Mouse (Mus musculus): ENCODE measurements around the gene Nop9. TPM values are rescaled to one million over a fixed set of nuclear protein-coding genes. Genes with fewer than 3 reads are reported as not detected.

Nop9 gene
- polyA plus RNA-seq, 1 experiment from 2014 or later, result 31.9 TPM

DNA sequence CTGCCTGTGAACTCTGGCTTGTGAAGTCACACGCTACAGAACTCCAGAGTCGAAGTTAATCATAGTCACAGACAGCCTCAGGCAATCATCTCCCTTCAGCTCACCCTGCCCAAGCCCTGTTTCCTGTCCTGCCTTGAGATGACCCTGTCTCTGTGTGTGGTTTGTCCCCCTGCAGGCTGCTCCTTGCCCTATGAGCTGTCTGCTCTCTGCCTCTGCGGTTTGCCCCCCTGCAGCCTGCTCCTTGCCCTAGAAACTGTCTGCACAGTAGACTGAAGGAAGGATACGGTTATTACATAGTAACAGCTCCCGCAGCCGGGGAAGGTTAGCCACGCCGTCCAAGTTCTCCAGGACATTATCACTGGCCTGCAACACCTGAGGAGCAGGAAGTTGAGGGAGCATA is 28.6 kb upstream of the Nop9 start:
- H3K4me1 ChIP-seq, result peaks cover 29% of the 10 kb centered on the region
- H3K27ac ChIP-seq, result no peak overlapping the region
- H3K9ac ChIP-seq, result no peak overlapping the region
- H3K4me3 ChIP-seq, result no peak overlapping the region
- ATAC-seq (ENCODE audit: insufficient number of reproducible peaks, low FRiP score, low TSS enrichment, low read depth), result no peak
- no peak overlapping the region for H3K4me2 ChIP-seq
- no peaks in the 10 kb centered on the region for H3K9me3 ChIP-seq
- H3K27me3 ChIP-seq, result peaks cover 19% of the 10 kb centered on the region
- WGBS, result 70% methylated on average over 8 of the region's 8 CpGs
- H3K36me3 ChIP-seq, result peaks cover 32% of the 10 kb centered on the region

DNA sequence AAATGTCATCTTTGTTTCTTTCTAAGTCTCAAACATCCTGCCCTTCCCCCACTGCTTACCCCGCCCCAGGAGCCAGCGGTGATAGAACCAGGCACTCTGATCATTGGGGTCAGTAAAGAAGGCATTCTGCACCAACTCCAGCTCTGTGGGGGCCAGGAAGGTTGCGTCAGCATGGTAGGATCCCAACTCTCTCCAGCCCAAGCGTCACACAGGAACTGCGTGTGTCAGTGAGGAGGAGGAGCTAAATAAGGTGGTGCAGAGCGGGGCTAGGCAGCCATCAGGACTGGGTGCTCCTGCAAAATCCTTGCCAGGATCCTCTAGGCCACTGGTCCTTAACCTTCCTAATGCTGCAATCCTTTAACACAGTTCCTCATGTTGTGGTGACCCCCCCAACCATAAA is 25.8 kb upstream of the Nop9 start:
- H3K9me3 ChIP-seq, result no peaks in the 10 kb centered on the region
- WGBS, result 85% methylated on average over 6 of the region's 6 CpGs
- H3K4me2 ChIP-seq, result no peak overlapping the region
- H3K27me3 ChIP-seq, result no peaks in the 10 kb centered on the region
- ATAC-seq (ENCODE audit: insufficient number of reproducible peaks, low FRiP score, low TSS enrichment, low read depth), result no peak
- no peak overlapping the region for H3K4me3 ChIP-seq
- no peak overlapping the region for H3K9ac ChIP-seq
- H3K27ac ChIP-seq, result no peak overlapping the region
- peaks cover 32% of the 10 kb centered on the region for H3K36me3 ChIP-seq
- H3K4me1 ChIP-seq, result peaks cover 14% of the 10 kb centered on the region; the same call in 1 of the 2 replicates

DNA sequence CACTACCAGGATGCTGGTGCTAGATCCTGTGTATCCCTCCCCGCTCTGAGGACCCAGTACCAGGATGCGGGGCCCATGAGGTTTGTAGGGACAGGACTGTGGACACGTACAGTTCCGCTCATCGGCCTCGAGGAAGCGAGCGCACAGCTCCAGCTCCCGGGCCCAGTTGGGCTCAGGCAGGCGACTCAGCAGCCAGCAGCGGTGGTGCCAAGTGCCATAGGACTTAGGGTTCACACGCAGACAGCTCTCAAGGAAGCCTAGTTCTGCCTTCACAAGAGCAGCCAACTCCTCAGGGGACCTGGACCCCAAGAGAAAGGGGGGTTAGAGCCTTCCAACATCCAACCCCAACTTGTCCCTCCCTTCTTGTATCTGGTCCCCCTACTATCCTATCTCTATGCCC is 24.8 kb upstream of the Nop9 start:
- ATAC-seq (ENCODE audit: insufficient number of reproducible peaks, low FRiP score, low TSS enrichment, low read depth), result no peak
- Histone ChIP-seq H3K4me1 (0 out of 2 replicates have a peak, but pooled peaks cover 10% of the 10 kb centered on the region), H3K27me3 (no peaks in the 10 kb centered on the region), H3K9me3 (no peaks in the 10 kb centered on the region), H3K4me3 (0 out of 2 replicates have a peak overlapping the region, but pooled peaks have one; percentile 89), H3K36me3 (peaks cover 32% of the 10 kb centered on the region), H3K27ac (no peak overlapping the region), H3K4me2 (no peak overlapping the region), H3K9ac (no peak overlapping the region)
- WGBS, result 92% methylated on average over 12 of the region's 12 CpGs

DNA sequence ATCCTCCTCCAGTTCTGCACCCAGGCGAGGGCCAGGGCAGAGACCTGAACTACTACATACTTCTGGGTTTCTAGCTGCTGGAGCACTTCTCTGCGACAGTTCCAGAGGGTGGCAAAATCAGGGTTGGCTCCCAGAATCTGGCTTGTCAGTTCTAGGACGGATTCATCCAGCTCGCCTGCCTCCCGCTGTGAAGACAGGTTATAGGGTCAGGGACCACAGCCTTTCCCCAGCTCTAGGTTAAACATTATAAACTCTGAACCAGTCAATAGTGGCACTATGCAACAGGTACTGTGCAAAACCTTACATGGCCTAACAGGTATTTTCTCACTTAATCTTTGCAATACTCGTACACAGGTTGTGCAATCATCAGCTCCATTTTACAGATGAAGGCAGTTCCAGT is 24.4 kb upstream of the Nop9 start:
- no peak for ATAC-seq (ENCODE audit: insufficient number of reproducible peaks, low FRiP score, low TSS enrichment, low read depth)
- Histone ChIP-seq H3K36me3 (peaks cover 31% of the 10 kb centered on the region), H3K9ac (peak overlapping the region; percentile 70; the same call in 1 of the 2 replicates), H3K4me1 (0 out of 2 replicates have a peak, but pooled peaks cover 10% of the 10 kb centered on the region), H3K4me3 (peak overlapping the region; percentile 89), H3K4me2 (peak overlapping the region; percentile 70), H3K27ac (peak overlapping the region; percentile 85; the same call in 1 of the 2 replicates), H3K9me3 (no peaks in the 10 kb centered on the region), H3K27me3 (no peaks in the 10 kb centered on the region)
- 74% methylated on average over 6 of the region's 6 CpGs for WGBS

DNA sequence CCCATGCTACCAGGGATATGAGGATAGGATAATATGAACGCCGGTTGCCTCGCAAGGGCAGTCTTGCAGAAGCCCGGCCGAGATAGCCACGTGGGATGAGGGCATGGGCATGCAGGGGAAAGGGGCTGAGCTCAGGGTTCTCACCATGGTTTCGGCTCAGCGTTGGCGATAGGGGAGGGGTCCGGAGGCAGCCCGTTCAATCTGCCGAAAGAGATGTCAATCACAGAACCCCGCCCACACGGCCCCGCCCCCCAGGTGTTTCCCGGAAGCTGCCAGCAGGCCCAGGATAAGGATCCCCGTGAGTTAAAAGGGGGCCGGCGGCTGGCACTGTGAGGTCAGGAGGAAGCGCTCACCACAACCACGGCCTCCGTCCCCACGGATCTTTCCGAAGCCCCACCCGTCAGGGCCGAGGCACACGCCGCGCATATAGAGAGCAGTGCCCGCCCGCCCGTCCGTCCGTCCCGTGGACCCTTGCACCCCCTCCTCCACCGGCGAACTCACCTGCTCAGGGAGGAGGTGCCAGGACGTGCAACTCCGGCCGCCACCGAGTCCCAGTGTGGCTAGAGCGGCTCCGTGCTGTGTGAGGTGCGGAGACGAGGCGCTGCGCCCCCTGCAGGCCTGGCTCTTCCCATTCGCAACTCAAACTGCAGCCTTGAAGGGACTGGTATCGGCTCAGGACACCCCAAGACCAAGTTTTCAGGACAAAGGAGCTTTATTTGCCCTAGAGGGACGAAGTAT is 23.6 kb upstream of the Nop9 start, which contains the start of gene Rabggta:
Rabggta (minus strand) TSS at position 564 of the 738 bp plus-strand sequence.
- Histone ChIP-seq H3K9ac (peak within 1 kb of the TSS; percentile 70), H3K36me3 (peaks cover 27% of the 10 kb centered on the region), H3K27me3 (no peaks in the 10 kb centered on the region), H3K4me1 (0 out of 2 replicates have a peak, but pooled peaks cover 10% of the 10 kb centered on the region), H3K27ac (peak within 1 kb of the TSS; percentile 85), H3K9me3 (no peaks in the 10 kb centered on the region), H3K4me3 (peak within 1 kb of the TSS; percentile 89), H3K4me2 (peak within 1 kb of the TSS; percentile 70)
- under 1% methylated on average over 50 of the region's 50 CpGs for WGBS
- peak; percentile 94 for ATAC-seq (ENCODE audit: insufficient number of reproducible peaks, low FRiP score, low TSS enrichment, low read depth)

DNA sequence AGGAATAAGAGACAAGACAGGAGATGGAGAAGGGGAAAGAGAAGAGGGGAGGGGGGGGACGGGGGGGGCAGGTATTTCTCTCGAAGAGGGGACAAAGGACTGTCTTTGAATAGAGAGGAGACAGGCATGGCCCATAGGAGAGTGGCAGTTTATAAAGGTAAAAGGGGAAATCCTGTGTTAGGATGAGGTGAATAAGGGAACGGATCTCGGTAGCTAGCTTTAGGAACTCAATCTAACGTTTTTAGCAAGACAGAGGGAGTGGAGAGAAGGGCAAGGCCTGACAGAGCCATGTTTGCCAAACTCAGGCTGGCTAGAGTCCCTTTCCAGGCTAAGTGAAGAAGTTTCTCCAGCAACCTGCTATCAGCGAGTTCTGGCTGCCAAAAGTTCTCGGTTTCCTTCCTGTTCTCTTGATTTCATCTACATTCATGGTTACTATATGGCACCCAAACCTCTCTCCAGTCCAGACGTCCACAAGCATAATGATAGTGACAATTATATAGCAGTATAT is 23.0 kb upstream of the Nop9 start:
- Histone ChIP-seq H3K4me3 (peak overlapping the region; percentile 89), H3K4me1 (0 out of 2 replicates have a peak, but pooled peaks cover 10% of the 10 kb centered on the region), H3K9ac (no peak overlapping the region), H3K27me3 (no peaks in the 10 kb centered on the region), H3K4me2 (peak overlapping the region; percentile 70), H3K36me3 (peaks cover 20% of the 10 kb centered on the region), H3K9me3 (no peaks in the 10 kb centered on the region), H3K27ac (no peak overlapping the region)
- WGBS, result 47% methylated on average over 8 of the region's 8 CpGs
- no peak for ATAC-seq (ENCODE audit: insufficient number of reproducible peaks, low FRiP score, low TSS enrichment, low read depth)

DNA sequence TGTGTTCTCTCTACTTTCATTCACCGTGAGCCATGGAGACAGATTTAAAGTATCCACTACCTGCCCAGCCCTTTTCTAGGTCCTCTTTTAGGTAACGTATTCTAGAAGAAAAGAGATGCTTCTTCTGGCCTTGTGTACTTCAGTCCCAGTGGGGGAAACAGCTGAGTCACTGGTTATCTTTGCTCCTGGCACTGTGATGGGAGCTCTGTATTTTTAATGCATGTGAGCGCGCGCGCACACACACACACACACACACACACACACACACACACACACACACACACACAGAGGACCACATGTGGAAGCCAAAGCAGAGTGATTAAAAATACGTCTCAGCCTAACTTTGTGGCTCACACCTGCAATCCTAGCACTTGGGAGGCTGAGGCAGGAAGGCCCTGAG is 22.1 kb upstream of the Nop9 start:
- Histone ChIP-seq H3K4me3 (no peak overlapping the region), H3K9ac (no peak overlapping the region), H3K4me2 (no peak overlapping the region), H3K27ac (no peak overlapping the region), H3K9me3 (no peaks in the 10 kb centered on the region), H3K4me1 (0 out of 2 replicates have a peak, but pooled peaks cover 10% of the 10 kb centered on the region), H3K36me3 (peaks cover 14% of the 10 kb centered on the region), H3K27me3 (no peaks in the 10 kb centered on the region)
- WGBS, result 92% methylated on average over 7 of the region's 7 CpGs
- ATAC-seq (ENCODE audit: insufficient number of reproducible peaks, low FRiP score, low TSS enrichment, low read depth), result no peak

DNA sequence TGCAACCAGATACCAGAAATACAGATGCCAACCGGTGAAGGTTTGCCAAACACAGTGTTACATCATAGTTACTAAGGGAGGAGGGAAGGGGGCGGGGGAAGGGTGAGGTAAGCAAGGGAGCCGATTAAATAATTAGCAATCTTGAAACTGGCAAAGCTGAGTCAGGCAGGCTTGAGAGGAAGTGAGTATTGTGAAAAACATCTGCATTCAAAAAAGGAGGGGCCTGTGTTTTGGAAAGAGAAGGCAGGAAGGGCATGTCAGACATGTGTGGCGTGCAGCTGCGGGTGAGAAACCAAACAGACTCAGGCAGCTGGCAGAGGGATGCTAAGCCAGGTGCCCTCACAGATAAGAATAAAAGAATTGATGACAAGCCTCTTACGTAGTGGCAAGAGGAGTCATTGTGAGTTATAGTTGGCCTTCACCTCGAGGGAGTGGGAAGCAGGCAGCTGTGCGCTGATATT is 21.1 kb upstream of the Nop9 start:
- Histone ChIP-seq H3K9me3 (no peaks in the 10 kb centered on the region), H3K9ac (no peak overlapping the region), H3K27ac (no peak overlapping the region), H3K36me3 (peaks cover 5% of the 10 kb centered on the region), H3K27me3 (no peaks in the 10 kb centered on the region), H3K4me3 (no peak overlapping the region), H3K4me2 (no peak overlapping the region), H3K4me1 (0 out of 2 replicates have a peak, but pooled peaks cover 10% of the 10 kb centered on the region)
- ATAC-seq (ENCODE audit: insufficient number of reproducible peaks, low FRiP score, low TSS enrichment, low read depth), result no peak
- 55% methylated on average over 8 of the region's 8 CpGs for WGBS

DNA sequence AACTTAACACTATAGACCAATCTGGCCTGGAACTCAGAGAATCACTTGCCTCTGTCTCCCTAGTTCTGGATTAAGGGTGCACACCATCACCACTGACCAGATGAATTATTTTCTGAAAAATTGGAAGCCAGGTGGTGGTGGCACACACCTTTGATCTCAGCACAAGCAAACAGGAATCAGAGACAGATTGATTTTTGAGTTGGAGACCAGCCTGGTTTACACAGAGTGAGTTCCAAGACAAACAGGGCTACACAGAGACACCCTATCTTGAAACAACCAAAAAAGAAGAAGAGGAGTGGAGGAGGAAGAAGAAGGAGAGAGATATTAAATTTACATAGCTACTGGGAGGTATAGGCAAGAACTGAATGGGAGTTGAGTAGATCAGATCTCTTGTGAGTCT is 19.2 kb upstream of the Nop9 start:
- 0 out of 2 replicates have a peak, but pooled peaks cover 3% of the 10 kb centered on the region for H3K4me1 ChIP-seq
- H3K4me2 ChIP-seq, result no peak overlapping the region
- no peaks in the 10 kb centered on the region for H3K36me3 ChIP-seq
- H3K27me3 ChIP-seq, result no peaks in the 10 kb centered on the region
- H3K4me3 ChIP-seq, result no peak overlapping the region
- no peak overlapping the region for H3K27ac ChIP-seq
- ATAC-seq (ENCODE audit: insufficient number of reproducible peaks, low FRiP score, low TSS enrichment, low read depth), result no peak
- no peak overlapping the region for H3K9ac ChIP-seq
- no peaks in the 10 kb centered on the region for H3K9me3 ChIP-seq

DNA sequence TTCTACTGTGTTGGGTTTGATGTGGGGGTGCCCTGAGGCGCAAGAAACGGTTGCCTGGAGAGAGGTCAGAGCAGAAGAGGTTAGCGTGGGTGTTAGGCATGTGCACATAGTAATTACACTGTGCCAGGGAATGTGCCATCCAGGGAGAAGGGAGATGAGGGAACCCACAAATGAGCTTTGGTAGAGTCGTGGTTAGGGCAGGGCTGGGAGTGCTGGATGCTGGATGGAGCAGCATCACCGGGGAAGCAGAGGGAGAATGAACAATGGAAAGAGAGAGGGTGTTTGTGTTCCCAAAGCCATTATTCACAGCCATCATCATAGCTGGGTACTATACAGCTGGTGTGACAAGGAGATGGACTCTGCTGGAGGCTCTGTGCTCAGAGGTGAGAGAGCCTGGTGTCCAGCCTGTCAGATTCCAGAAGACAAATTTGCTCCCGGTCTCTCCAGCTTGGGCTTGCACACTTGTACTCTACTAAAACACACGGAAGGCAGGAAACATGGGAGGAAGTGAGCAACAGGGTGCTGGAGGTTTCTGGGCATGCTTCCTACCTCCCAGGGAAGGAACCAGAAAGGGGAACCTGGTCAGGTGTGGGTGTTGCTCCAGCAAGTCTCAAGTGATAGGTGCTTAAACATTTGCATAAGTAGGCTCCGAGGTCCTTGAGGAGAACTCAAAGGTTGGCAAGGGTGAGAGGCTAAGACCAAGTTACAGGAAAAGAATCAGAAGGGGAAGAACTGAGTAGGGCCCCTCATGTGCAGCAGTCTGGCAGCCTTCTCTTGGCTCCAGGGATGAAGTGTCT is 17.4 kb upstream of the Nop9 start:
- H3K27me3 ChIP-seq, result no peaks in the 10 kb centered on the region
- no peak overlapping the region for H3K4me2 ChIP-seq
- ATAC-seq (ENCODE audit: insufficient number of reproducible peaks, low FRiP score, low TSS enrichment, low read depth), result no peak
- no peaks in the 10 kb centered on the region for H3K36me3 ChIP-seq
- H3K27ac ChIP-seq, result no peak overlapping the region
- no peak overlapping the region for H3K4me3 ChIP-seq
- no peaks in the 10 kb centered on the region for H3K9me3 ChIP-seq
- no peaks in the 10 kb centered on the region for H3K4me1 ChIP-seq
- no peak overlapping the region for H3K9ac ChIP-seq
- 68% methylated on average over 8 of the region's 8 CpGs for WGBS

DNA sequence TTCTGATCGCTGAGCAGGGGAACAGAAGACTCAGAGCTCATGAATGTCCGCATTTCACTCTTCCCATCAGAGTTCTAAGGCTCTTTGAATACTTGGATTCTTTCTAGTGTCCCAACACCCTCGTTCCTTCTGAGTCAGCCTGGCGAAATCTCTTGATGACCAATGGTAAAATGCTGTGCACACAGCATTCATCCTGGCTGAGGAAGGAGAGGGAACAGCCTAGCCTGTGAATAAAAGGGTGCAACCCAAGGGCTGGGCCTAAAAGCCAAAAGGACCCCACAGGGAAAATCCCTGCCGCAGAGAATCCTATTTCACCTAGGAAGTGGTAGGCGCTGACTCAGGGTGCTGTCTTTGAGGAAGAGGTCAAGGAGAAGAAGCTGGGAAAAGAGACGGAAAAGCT is 15.4 kb upstream of the Nop9 start:
- Histone ChIP-seq H3K4me3 (no peak overlapping the region), H3K9ac (no peak overlapping the region), H3K27me3 (no peaks in the 10 kb centered on the region), H3K9me3 (no peaks in the 10 kb centered on the region), H3K36me3 (no peaks in the 10 kb centered on the region), H3K4me2 (no peak overlapping the region), H3K4me1 (no peaks in the 10 kb centered on the region), H3K27ac (no peak overlapping the region)
- no peak for ATAC-seq (ENCODE audit: insufficient number of reproducible peaks, low FRiP score, low TSS enrichment, low read depth)
- 83% methylated on average over 7 of the region's 7 CpGs for WGBS
